Mouse (Mus musculus): ENCODE data around the gene Hist2h2bb. TPM values are rescaled to one million over a fixed set of nuclear protein-coding genes. Genes with fewer than 3 reads are reported as not detected.
A peak's percentile ranks its signal among the peaks of the same experiment; 100 is the strongest.
"Not testable (repeated sequence)": the region's sequence is repeated elsewhere in the genome, so short reads cannot be mapped to it uniquely, and the experiment has no call there.

The Hist2h2bb gene
- polyA plus RNA-seq, 1 experiment = 5.4 TPM

- DNase-seq = no peak
- WGBS = 90% methylated on average over 17 of the region's 17 CpGs
- no peak for TF ChIP-seq CTCF (IDR thresholded peaks at IDR 0.05; ENCODE audit: borderline replicate concordance, insufficient read depth, low read depth, low read length)
- no peak for TF ChIP-seq POLR2A (IDR thresholded peaks at IDR 0.05; ENCODE audit: borderline replicate concordance, insufficient read depth, low read length)
- Histone ChIP-seq H3K4me1 (ENCODE audit: control insufficient read depth, insufficient read depth, low read length) (no peaks in the 10 kb centered on the region; the same call in 1 of the 2 replicates), H3K4me3 (replicated peaks; ENCODE audit: insufficient read depth, low read depth, low read length) (no peak overlapping the region), H3K27ac (ENCODE audit: insufficient read depth, low read length) (no peak overlapping the region), H3K27me3 (ENCODE audit: control insufficient read depth, insufficient read depth, low read length) (no peaks in the 10 kb centered on the region)
These were observed 4.3 kb downstream of the Hist2h2bb start for GRCm38 (mm10) chr3:96273591-96274465.

DNA sequence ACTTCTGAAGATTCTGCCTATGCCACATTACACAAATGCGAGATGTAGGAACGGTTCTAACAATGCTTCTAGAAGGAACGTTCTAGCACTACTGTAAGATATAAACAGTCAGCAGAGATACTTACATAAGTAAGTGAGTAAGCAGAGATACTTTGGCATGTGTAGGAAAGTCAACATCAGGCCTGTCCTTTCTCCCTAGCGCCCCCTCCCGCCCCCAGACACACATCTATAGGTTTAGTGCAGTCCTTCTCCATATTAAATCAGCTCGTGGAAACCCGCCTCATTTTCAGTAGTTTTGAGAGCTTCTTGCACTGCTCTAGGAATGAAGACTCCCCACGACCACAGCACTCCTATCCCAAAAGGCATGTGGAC, 7.9 kb downstream of the Hist2h2bb start:
- TF ChIP-seq CTCF (IDR thresholded peaks at IDR 0.05; ENCODE audit: borderline replicate concordance, insufficient read depth, low read depth, low read length) (no peak), POLR2A (IDR thresholded peaks at IDR 0.05; ENCODE audit: borderline replicate concordance, insufficient read depth, low read length) (no peak)
- peak in 1 of 2 experiments; percentile 43 for DNase-seq

DNA sequence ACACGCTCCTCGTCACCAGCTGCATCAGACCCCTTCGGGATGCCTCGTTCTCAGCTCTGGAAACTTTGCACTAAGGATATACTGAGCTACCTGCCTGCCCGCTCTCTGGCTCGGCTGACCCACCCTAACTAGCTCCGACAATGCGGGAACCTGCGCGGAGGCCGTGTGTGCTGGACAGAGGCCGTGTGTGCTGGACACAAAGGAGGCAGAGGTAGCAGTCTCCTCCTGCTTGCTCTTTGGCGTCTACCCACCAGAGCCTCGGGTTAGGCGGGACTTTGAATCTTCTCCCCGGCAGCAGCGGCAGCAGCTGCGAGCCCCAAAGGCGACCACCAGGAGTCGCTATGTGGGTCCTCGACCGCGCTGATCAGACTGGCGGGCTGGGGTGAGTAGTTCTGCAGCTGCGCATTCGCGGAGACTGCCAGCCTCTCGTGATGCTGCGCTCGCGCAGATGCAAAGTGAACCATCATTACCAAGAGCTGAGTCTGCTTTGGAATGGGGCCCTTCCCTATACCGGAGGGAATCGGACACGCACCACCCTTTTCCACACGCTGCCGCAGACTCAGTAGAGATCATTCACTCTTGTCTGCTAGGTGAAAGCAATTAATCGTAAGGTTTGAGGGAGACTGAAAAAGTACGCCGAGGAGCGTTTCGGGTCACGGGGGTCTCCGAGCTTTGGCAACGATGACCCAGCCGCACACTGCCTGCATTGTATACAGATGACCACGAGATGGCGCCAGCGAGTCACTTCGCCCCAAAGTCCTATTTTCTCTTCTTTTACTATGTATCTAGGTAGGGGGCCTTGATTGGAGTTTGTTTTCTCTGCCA, 8.5 kb downstream of the Hist2h2bb start:
- peak overlapping the region; percentile 13; the same call in 1 of the 2 replicates for H3K27ac ChIP-seq (ENCODE audit: insufficient read depth, low read length)
- DNase-seq = peak; percentile 87 to 90
- peak overlapping the region; percentile 82 for H3K4me3 ChIP-seq (replicated peaks; ENCODE audit: insufficient read depth, low read depth, low read length)
- TF ChIP-seq POLR2A (IDR thresholded peaks at IDR 0.05; ENCODE audit: borderline replicate concordance, insufficient read depth, low read length) = no peak
- TF ChIP-seq CTCF (IDR thresholded peaks at IDR 0.05; ENCODE audit: borderline replicate concordance, insufficient read depth, low read depth, low read length) = peak; percentile 82
- H3K27me3 ChIP-seq (ENCODE audit: control insufficient read depth, insufficient read depth, low read length) = no peaks in the 10 kb centered on the region
- no peaks in the 10 kb centered on the region; the same call in 1 of the 2 replicates for H3K4me1 ChIP-seq (ENCODE audit: control insufficient read depth, insufficient read depth, low read length)
- WGBS = under 1% methylated on average over 49 of the region's 49 CpGs

More for the DNA sequence above, 7.9 kb downstream of the Hist2h2bb start:
- H3K27ac ChIP-seq (ENCODE audit: insufficient read depth, low read length) = no peak overlapping the region
- WGBS = 28% methylated on average over 8 of the region's 8 CpGs
- no peaks in the 10 kb centered on the region for H3K27me3 ChIP-seq (ENCODE audit: control insufficient read depth, insufficient read depth, low read length)
- H3K4me3 ChIP-seq (replicated peaks; ENCODE audit: insufficient read depth, low read depth, low read length) = peak overlapping the region; percentile 82
- no peaks in the 10 kb centered on the region; the same call in 1 of the 2 replicates for H3K4me1 ChIP-seq (ENCODE audit: control insufficient read depth, insufficient read depth, low read length)

DNA sequence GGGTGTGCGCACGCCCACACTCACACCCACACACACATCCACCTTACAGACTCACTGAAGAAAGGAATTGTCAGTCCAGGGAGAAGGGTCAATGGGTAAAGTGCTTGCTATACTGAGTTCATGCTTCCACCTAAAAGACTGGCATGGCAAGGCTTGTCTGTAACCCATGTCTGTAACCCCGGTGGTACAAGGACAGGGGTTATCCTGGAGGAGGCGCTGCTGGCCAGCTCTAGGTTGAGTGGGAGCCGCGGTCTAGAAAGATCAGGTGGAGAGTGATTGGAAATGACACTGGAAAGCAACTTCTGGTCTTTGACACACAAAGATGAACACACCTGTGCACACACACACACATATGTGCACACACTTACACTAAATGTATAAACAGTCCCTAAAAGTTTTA, 11.1 kb downstream of the Hist2h2bb start:
- DNase-seq = no peak
- no peak for TF ChIP-seq CTCF (IDR thresholded peaks at IDR 0.05; ENCODE audit: borderline replicate concordance, insufficient read depth, low read depth, low read length)
- TF ChIP-seq POLR2A (IDR thresholded peaks at IDR 0.05; ENCODE audit: borderline replicate concordance, insufficient read depth, low read length) = no peak
- 60% methylated on average over 6 of the region's 6 CpGs for WGBS
- Histone ChIP-seq H3K4me1 (ENCODE audit: control insufficient read depth, insufficient read depth, low read length) (no peaks in the 10 kb centered on the region; the same call in 1 of the 2 replicates), H3K27ac (ENCODE audit: insufficient read depth, low read length) (no peak overlapping the region), H3K4me3 (replicated peaks; ENCODE audit: insufficient read depth, low read depth, low read length) (no peak overlapping the region), H3K27me3 (ENCODE audit: control insufficient read depth, insufficient read depth, low read length) (peaks cover 3% of the 10 kb centered on the region; the same call in 1 of the 2 replicates)

- DNase-seq = no peak
- TF ChIP-seq CTCF (IDR thresholded peaks at IDR 0.05; ENCODE audit: borderline replicate concordance, insufficient read depth, low read depth, low read length) = no peak
- no peak for TF ChIP-seq POLR2A (IDR thresholded peaks at IDR 0.05; ENCODE audit: borderline replicate concordance, insufficient read depth, low read length)
These were observed 14.9 kb downstream of the Hist2h2bb start for GRCm38 (mm10) chr3:96284457-96284856.

DNA sequence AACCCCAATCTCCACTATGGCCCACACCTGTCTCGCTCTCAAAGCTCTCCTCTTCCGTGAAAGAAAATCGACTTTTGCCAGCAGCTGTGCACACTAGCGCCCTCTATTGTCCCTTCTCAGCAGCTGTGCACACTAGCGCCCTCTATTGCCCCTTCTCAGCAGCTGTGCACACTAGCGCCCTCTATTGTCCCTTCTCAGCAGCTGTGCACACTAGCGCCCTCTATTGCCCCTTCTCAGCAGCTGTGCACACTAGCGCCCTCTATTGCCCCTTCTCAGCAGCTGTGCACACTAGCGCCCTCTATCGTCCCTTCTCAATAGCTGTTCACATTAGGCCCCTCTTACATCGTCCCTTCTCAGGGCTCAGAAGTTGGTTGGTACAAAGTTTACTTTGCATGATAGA, 17.8 kb downstream of the Hist2h2bb start:
- 88% methylated on average over 11 of the region's 11 CpGs for WGBS
- not testable (repeated sequence) for H3K4me1 ChIP-seq (ENCODE audit: control insufficient read depth, insufficient read depth, low read length); H3K4me3 ChIP-seq (replicated peaks; ENCODE audit: insufficient read depth, low read depth, low read length); H3K27ac ChIP-seq (ENCODE audit: insufficient read depth, low read length); H3K27me3 ChIP-seq (ENCODE audit: control insufficient read depth, insufficient read depth, low read length); DNase-seq
- TF ChIP-seq CTCF (IDR thresholded peaks at IDR 0.05; ENCODE audit: borderline replicate concordance, insufficient read depth, low read depth, low read length) = peak; percentile 58

More at GRCm38 (mm10) chr3:96284457-96284856, 14.9 kb downstream of the Hist2h2bb start:
- no peak overlapping the region for H3K4me3 ChIP-seq (replicated peaks; ENCODE audit: insufficient read depth, low read depth, low read length)
- no peaks in the 10 kb centered on the region for H3K4me1 ChIP-seq (ENCODE audit: control insufficient read depth, insufficient read depth, low read length)
- peaks cover 3% of the 10 kb centered on the region; the same call in 1 of the 2 replicates for H3K27me3 ChIP-seq (ENCODE audit: control insufficient read depth, insufficient read depth, low read length)
- H3K27ac ChIP-seq (ENCODE audit: insufficient read depth, low read length) = no peak overlapping the region
- 24% methylated on average over 4 of the region's 4 CpGs for WGBS

DNA sequence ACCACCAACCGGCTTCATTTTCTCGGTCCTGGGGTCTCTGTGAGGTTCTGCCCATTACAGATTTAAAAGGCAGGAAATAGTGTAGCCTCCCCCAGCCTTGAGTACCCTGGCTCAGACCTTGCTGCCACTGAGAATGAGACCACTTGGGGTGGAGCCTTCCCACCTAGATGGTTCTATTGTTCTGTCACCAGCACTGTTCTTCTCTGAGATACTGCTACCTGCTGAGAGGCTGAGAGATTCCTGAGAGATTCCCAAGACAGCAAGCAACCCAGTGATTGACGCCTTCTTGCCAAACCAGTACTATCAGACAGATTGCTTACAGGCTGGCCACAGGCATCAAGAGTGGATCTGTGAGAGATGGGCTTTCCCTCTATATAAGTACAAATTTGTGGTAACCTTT, 19.6 kb downstream of the Hist2h2bb start:
- Histone ChIP-seq H3K27me3 (ENCODE audit: control insufficient read depth, insufficient read depth, low read length) (no peaks in the 10 kb centered on the region; the same call in 1 of the 2 replicates), H3K27ac (ENCODE audit: insufficient read depth, low read length) (no peak overlapping the region), H3K4me1 (ENCODE audit: control insufficient read depth, insufficient read depth, low read length) (no peaks in the 10 kb centered on the region), H3K4me3 (replicated peaks; ENCODE audit: insufficient read depth, low read depth, low read length) (no peak overlapping the region)
- DNase-seq = no peak
- TF ChIP-seq CTCF (IDR thresholded peaks at IDR 0.05; ENCODE audit: borderline replicate concordance, insufficient read depth, low read depth, low read length) (no peak), POLR2A (IDR thresholded peaks at IDR 0.05; ENCODE audit: borderline replicate concordance, insufficient read depth, low read length) (no peak)
- 67% methylated on average over 3 of the region's 3 CpGs for WGBS

- not testable (repeated sequence) for H3K27ac ChIP-seq (ENCODE audit: insufficient read depth, low read length); DNase-seq; H3K4me3 ChIP-seq (replicated peaks; ENCODE audit: insufficient read depth, low read depth, low read length); H3K4me1 ChIP-seq (ENCODE audit: control insufficient read depth, insufficient read depth, low read length); H3K27me3 ChIP-seq (ENCODE audit: control insufficient read depth, insufficient read depth, low read length)
- 90% methylated on average over 3 of the region's 3 CpGs for WGBS
These were observed 21.2 kb downstream of the Hist2h2bb start for GRCm38 (mm10) chr3:96290727-96291126.
